ENCODE assay signal across 7 mouse cellular contexts in genomic region chr2:27088071-27088644, GRCm38 (mm10). TPM values are rescaled to one million over a fixed set of nuclear protein-coding genes. Genes with fewer than 3 reads are reported as not detected.
DNase-seq lines count a peak whose midpoint lies in the region; ATAC-seq lines count a peak whose summit lies in the region.

No protein-coding gene starts in this region.

- peak; percentile 71 for DNase-seq in MN1 (ENCODE audit: low spot score)
- DNase-seq in adrenal gland, adult 2 months, result peak; percentile 78
- no peak for DNase-seq in heart, embryonic 10.5 days (ENCODE audit: low spot score)
- DNase-seq in kidney, postnatal 10 days, result peak; percentile 90
- no peak for DNase-seq in thymus, adult 18-20 months
- DNase-seq in frontal cortex, postnatal 10 days (ENCODE audit: low spot score in 2 of 2), result no peak

- no peak overlapping the region for H3K9ac ChIP-seq in stomach, embryonic 14.5 days (replicated peaks; ENCODE audit: low read depth, low read length)

- peak overlapping the region; percentile 69; the same call in 1 of the 2 replicates for H3K27ac ChIP-seq in heart, embryonic 10.5 days
- peak overlapping the region; percentile 75 for H3K27ac ChIP-seq in stomach, embryonic 14.5 days (ENCODE audit: low read length)

- H3K4me2 ChIP-seq in stomach, embryonic 14.5 days (replicated peaks; ENCODE audit: low read depth, low read length), result no peak overlapping the region

- no peaks in the 10 kb centered on the region for H3K27me3 ChIP-seq in heart, embryonic 10.5 days (ENCODE audit: insufficient read depth, poor library complexity, severe bottlenecking)
- no peaks in the 10 kb centered on the region for H3K27me3 ChIP-seq in stomach, embryonic 14.5 days (ENCODE audit: control insufficient read depth, insufficient read depth, low read length)

- ATAC-seq in stomach, embryonic 14.5 days (ENCODE audit: insufficient number of reproducible peaks, insufficient read depth, low FRiP score, low read depth), result no peak; the same call in 1 of the 2 replicates

- H3K4me1 ChIP-seq in heart, embryonic 10.5 days, result peaks cover 61% of the 10 kb centered on the region
- H3K4me1 ChIP-seq in stomach, embryonic 14.5 days (ENCODE audit: control insufficient read depth, insufficient read depth, low read length), result peaks cover 29% of the 10 kb centered on the region

- 70% methylated on average over 18 of the region's 18 CpGs for WGBS in heart, embryonic 10.5 days
- 40% methylated on average over 18 of the region's 18 CpGs for WGBS in stomach, embryonic 14.5 days

- no peak overlapping the region for H3K4me3 ChIP-seq in heart, embryonic 10.5 days
- no peak overlapping the region for H3K4me3 ChIP-seq in stomach, embryonic 14.5 days (ENCODE audit: low read depth, low read length)

- H3K9me3 ChIP-seq in heart, embryonic 10.5 days, result no peaks in the 10 kb centered on the region
- H3K9me3 ChIP-seq in stomach, embryonic 14.5 days (ENCODE audit: control insufficient read depth, low read depth, low read length), result no peaks in the 10 kb centered on the region

- H3K36me3 ChIP-seq in heart, embryonic 10.5 days, result peaks cover 2% of the 10 kb centered on the region; the same call in 1 of the 2 replicates
- H3K36me3 ChIP-seq in stomach, embryonic 14.5 days (ENCODE audit: control insufficient read depth, insufficient read depth, low read length), result no peaks in the 10 kb centered on the region

RNA-seq across cellular contexts. Expression of gene Adamtsl2, which starts 9.0 kb away (rescaled TPM):
- total RNA-seq in adrenal gland, adult 2 months (2021), result 10 to 100 TPM; 24.8 to 25.4 TPM
- 20.9 and 28.5 TPM in 2 replicates for polyA plus RNA-seq in adrenal gland, adult 2 months (2012; rRNA removed)
- 9.7 and 13.5 TPM in 2 replicates for polyA plus RNA-seq in heart, embryonic 10.5 days (2016; fragmentation: Nextera tagmentation; extraction: Ambion mirVana)
- 2.1 and 3.2 TPM in 2 replicates for polyA plus RNA-seq in stomach, embryonic 14.5 days (2014; fragmentation: Nextera tagmentation; extraction: Ambion mirVana)

RNA-seq across cellular contexts. Expression of gene Mymk, which starts 16.2 kb away (rescaled TPM):
- not detected for total RNA-seq in adrenal gland, adult 2 months (2021)
- polyA plus RNA-seq in adrenal gland, adult 2 months (2012; rRNA removed), result 0.08 TPM in 1 of 2 replicates, not detected in the other
- 0.09 TPM in 1 of 2 replicates, not detected in the other for polyA plus RNA-seq in heart, embryonic 10.5 days (2016; fragmentation: Nextera tagmentation; extraction: Ambion mirVana)
- polyA plus RNA-seq in stomach, embryonic 14.5 days (2014; fragmentation: Nextera tagmentation; extraction: Ambion mirVana), result not detected in 2 replicates

RNA-seq across cellular contexts. Expression of gene Fam163b, which starts 54.1 kb away (rescaled TPM):
- 1 to 10 TPM; 2.1 to 2.9 TPM for total RNA-seq in adrenal gland, adult 2 months (2021)
- polyA plus RNA-seq in adrenal gland, adult 2 months (2012; rRNA removed), result 1.4 and 1.5 TPM in 2 replicates
- polyA plus RNA-seq in heart, embryonic 10.5 days (2016; fragmentation: Nextera tagmentation; extraction: Ambion mirVana), result 0.25 and 0.39 TPM in 2 replicates
- polyA plus RNA-seq in stomach, embryonic 14.5 days (2014; fragmentation: Nextera tagmentation; extraction: Ambion mirVana), result not detected in 2 replicates

Comparison
In these comparisons a context has a peak if more than half of its experiments do, and no peak if none do; other contexts are left out.
1. DNase-seq: peak in MN1 (single experiment), adrenal gland, adult 2 months (single experiment) and kidney, postnatal 10 days (single experiment); none in heart, embryonic 10.5 days (single experiment), thymus, adult 18-20 months (0 of 2) and frontal cortex, postnatal 10 days (0 of 2).